Mouse (Mus musculus) olfactory bulb, adult 2 months (tissue): Measurements from ENCODE around the gene Gm826.

Source experiments
- CTCF ChIP-seq: fragments of 200-500 bp; IDR thresholded peaks from 2 replicates; pipeline ENCODE4 v1.5.1; 2012; ENCODE audit warnings: low read depth, mild to moderate bottlenecking, low read length, moderate library complexity; ENCODE audit not compliant: insufficient read depth
- POLR2A ChIP-seq: fragments of 200-500 bp; IDR thresholded peaks from 2 replicates; pipeline ENCODE4 v1.6.1; 2012; ENCODE audit warnings: mild to moderate bottlenecking, low read depth, low read length, moderate library complexity; ENCODE audit not compliant: insufficient read depth

GRCm38 (mm10) chr2:160353581-160353980 is 19.6 kb upstream of the Gm826 start:
- TF ChIP-seq CTCF = no peak
- TF ChIP-seq POLR2A = no peak
